Mouse (Mus musculus) limb, embryonic 15.5 days (tissue): ENCODE measurements around the gene Syt15. TPM values are rescaled to one million over a fixed set of nuclear protein-coding genes. Genes with fewer than 3 reads are reported as not detected.
A peak's percentile ranks its signal among the peaks of the same experiment; 100 is the strongest.

ENCODE experiments used
- ATAC-seq: fragments of 200-750 bp; cut with Nextera tagmentation; 2 replicates; pipeline ENCODE4 v1.8.0; 2017; ENCODE audit warnings: low read depth, moderate TSS enrichment; ENCODE audit not compliant: insufficient number of reproducible peaks, low FRiP score, low TSS enrichment
- H3K27ac ChIP-seq: fragments of 300-500 bp; sonication (generic); 2 replicates; pipeline ENCODE4 v1.5.1; 2015; ENCODE audit warnings: moderate library complexity, mild to moderate bottlenecking, inconsistent platforms
- H3K27me3 ChIP-seq: fragments of 300-500 bp; sonication (generic); 2 replicates; pipeline ENCODE4 v1.6.1; 2015; ENCODE audit warnings: inconsistent platforms
- H3K36me3 ChIP-seq: fragments of 300-500 bp; sonication (generic); 2 replicates; pipeline ENCODE4 v1.6.1; 2015; ENCODE audit warnings: inconsistent platforms
- H3K4me1 ChIP-seq: fragments of 300-500 bp; sonication (generic); 2 replicates; pipeline ENCODE4 v1.6.1; 2015; ENCODE audit warnings: inconsistent platforms
- H3K4me2 ChIP-seq: fragments of 300-500 bp; sonication (generic); 2 replicates; pipeline ENCODE4 v1.6.1; 2015; ENCODE audit warnings: mild to moderate bottlenecking, inconsistent platforms
- H3K4me3 ChIP-seq: fragments of 300-500 bp; sonication (generic); 2 replicates; pipeline ENCODE4 v1.5.1; 2015; ENCODE audit warnings: mild to moderate bottlenecking, inconsistent platforms
- H3K9ac ChIP-seq: fragments of 300-500 bp; sonication (generic); 2 replicates; pipeline ENCODE4 v1.6.1; 2015; ENCODE audit warnings: inconsistent platforms
- H3K9me3 ChIP-seq: fragments of 300-500 bp; sonication (generic); 2 replicates; pipeline ENCODE4 v1.6.1; 2016; ENCODE audit warnings: inconsistent platforms
- WGBS: fragments of 180-500 bp; shearing (Covaris S2); methylation state at CpG from one replicate; pipeline ENCODE4 v1.1.7; 2015; 5-methylcytosine and 5-hydroxymethylcytosine counted together
- polyA plus RNA-seq: library from polyadenylated mRNA; unstranded; fragments of >200 nt; fragmentation: Nextera tagmentation; extraction: Ambion mirVana; gene quantifications from 2 replicates; pipeline ENCODE4 v1.2.1, GENCODE M21; 2015

Syt15 gene
- polyA plus RNA-seq = 0.82 and 1.3 TPM in 2 replicates

DNA sequence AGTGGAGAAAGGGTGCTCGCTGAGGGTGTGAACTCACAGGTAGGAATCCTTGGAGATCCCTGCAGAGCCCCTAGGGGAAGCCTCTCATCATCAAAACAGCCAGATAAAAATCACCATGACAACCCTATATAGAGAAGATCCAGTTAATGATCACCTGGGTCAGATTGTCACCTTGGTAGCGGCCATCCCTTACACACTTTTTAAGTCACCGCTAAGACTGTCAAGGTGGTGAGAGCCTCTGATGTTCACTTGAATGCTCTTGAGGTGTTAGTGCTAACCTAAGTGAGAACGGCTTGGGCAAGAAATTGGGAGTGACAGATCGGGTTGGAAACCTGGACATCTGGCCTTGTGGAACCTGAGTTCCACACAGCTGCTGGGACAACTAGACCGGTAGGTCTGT, at the start of gene Syt15:
Gene Syt15 (plus strand): TSS at position 301 of the 400 bp plus-strand sequence.
- H3K36me3 ChIP-seq = no peaks in the 10 kb centered on the region
- peak within 1 kb of the TSS; percentile 55 for H3K4me2 ChIP-seq
- no peak within 1 kb of the TSS for H3K27ac ChIP-seq
- H3K4me1 ChIP-seq = peaks cover 12% of the 10 kb centered on the region
- 0 out of 2 replicates have a peak within 1 kb of the TSS, but pooled peaks have one; percentile 3 for H3K9ac ChIP-seq
- 55% methylated on average over 6 of the region's 6 CpGs for WGBS
- peaks cover 27% of the 10 kb centered on the region for H3K27me3 ChIP-seq
- peak within 1 kb of the TSS; percentile 27 for H3K4me3 ChIP-seq
- no peak for ATAC-seq
- H3K9me3 ChIP-seq = no peaks in the 10 kb centered on the region

DNA sequence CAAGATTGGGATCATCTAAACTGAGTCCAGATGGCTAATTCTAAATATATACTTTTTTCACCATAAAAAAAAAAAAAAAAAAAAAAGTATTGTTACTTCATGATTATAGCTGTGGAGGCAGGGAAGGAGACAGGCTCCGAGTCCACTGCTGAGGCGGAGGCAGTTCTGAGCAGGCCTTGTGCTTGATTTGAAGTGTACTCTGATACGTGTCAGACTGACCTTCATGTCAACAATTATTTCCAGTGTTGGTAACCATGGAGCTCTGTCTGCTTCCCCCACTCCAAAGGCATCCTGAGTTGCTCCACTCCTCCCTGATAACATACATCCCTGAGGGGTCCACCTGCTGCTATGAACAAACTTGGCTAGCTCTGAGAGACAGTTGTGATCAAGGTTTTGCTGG, 48.3 kb upstream of the Syt15 start:
- Histone ChIP-seq H3K4me1 (no peaks in the 10 kb centered on the region), H3K4me2 (no peak overlapping the region), H3K36me3 (no peaks in the 10 kb centered on the region), H3K9ac (no peak overlapping the region), H3K4me3 (no peak overlapping the region), H3K27me3 (no peaks in the 10 kb centered on the region), H3K9me3 (no peaks in the 10 kb centered on the region), H3K27ac (no peak overlapping the region)
- WGBS = 85% methylated on average over 3 of the region's 3 CpGs
- ATAC-seq = no peak

DNA sequence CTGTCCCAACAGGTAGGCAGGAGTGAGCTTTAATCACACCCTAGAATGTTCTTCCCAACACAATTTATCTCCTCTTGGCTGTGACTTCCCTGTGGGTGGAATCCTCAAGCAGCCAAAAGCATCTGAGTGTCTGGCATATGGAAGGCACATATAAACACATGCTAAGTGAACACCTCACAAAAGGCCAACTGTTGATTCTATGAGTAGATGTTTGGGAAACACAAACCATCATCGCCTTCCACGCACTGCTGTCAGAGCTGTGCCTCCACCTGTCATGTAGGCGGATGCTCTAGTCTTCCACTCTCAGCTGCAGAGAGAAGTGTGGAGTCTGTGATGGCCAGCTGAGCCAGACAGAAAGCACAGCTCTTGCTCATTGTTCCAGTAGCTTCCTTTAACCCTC, 40.0 kb upstream of the Syt15 start:
- Histone ChIP-seq H3K4me3 (no peak overlapping the region), H3K9me3 (no peaks in the 10 kb centered on the region), H3K36me3 (no peaks in the 10 kb centered on the region), H3K27me3 (no peaks in the 10 kb centered on the region), H3K27ac (no peak overlapping the region), H3K9ac (no peak overlapping the region), H3K4me1 (no peaks in the 10 kb centered on the region), H3K4me2 (no peak overlapping the region)
- WGBS = 79% methylated on average over 3 of the region's 3 CpGs
- no peak for ATAC-seq

DNA sequence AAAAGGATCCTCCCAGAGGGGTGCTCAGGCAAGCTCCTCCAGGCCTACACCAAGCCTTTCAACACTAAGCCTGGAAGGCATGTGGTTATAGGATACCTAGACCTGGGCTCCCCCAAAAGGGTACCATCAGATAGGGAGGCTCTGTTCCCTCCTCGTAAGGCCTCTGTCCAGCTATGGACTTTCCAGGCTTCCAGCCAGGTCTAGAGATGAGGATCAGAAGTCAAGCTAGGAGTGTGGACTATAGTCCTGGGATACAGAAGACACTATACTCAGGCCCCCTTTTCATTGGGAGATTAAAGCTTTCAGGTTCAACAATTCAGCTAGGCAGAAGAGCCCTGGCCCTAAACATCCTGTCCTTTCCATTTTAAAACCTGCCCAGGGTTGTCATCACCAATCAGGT, 36.3 kb upstream of the Syt15 start:
- 81% methylated on average over 1 of the region's 1 CpGs for WGBS
- H3K4me3 ChIP-seq = no peak overlapping the region
- ATAC-seq = no peak
- H3K4me2 ChIP-seq = no peak overlapping the region
- H3K9me3 ChIP-seq = no peaks in the 10 kb centered on the region
- H3K27ac ChIP-seq = no peak overlapping the region
- no peaks in the 10 kb centered on the region for H3K27me3 ChIP-seq
- no peaks in the 10 kb centered on the region; the same call in 1 of the 2 replicates for H3K4me1 ChIP-seq
- H3K9ac ChIP-seq = no peak overlapping the region
- H3K36me3 ChIP-seq = no peaks in the 10 kb centered on the region

DNA sequence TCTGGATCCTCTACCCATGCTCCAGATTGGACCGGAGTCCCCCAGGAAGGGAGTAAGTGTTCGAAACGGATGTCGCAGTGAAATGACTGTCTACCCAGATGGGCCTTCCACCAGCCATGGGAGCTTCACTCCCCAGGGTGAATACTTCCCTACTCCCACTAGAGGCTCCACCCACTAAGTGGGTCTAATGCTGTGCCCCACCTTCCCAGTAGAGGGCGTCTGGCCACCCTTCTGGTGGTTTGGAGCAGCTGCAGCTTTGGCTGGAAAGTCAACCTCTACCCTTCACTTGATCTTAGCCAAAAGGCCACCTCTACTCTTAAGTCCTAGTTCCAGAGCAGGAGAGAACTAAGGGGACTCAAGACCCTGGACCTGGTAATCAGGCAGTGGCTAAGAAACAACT, 30.8 kb upstream of the Syt15 start:
- ATAC-seq = no peak
- no peak overlapping the region for H3K4me2 ChIP-seq
- no peaks in the 10 kb centered on the region for H3K36me3 ChIP-seq
- H3K4me3 ChIP-seq = no peak overlapping the region
- H3K27ac ChIP-seq = no peak overlapping the region
- no peak overlapping the region for H3K9ac ChIP-seq
- H3K9me3 ChIP-seq = no peaks in the 10 kb centered on the region
- WGBS = 68% methylated on average over 5 of the region's 5 CpGs
- H3K27me3 ChIP-seq = no peaks in the 10 kb centered on the region
- no peaks in the 10 kb centered on the region; the same call in 1 of the 2 replicates for H3K4me1 ChIP-seq

DNA sequence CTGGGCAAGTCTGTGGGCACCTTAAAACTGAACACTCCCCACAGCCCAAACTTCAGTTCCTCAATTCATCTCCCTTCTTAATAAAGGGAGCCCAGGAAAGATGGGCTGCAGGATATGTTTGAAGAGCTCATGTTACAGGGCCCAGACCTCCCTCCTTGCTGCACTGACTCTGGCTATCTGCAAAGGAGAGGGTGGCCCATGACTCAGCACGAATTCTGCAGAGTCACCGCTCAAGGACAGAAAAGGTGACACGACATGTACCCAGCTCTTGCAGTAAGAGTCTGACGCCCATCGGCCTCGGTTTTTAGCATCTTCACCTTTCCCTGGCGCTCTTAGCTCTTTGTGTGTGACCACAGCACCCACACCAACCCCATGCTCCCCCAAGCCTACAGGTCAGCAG, 29.0 kb upstream of the Syt15 start:
- WGBS = 71% methylated on average over 7 of the region's 7 CpGs
- H3K27me3 ChIP-seq = no peaks in the 10 kb centered on the region
- no peaks in the 10 kb centered on the region for H3K36me3 ChIP-seq
- no peak overlapping the region for H3K4me3 ChIP-seq
- H3K9me3 ChIP-seq = no peaks in the 10 kb centered on the region
- H3K4me2 ChIP-seq = no peak overlapping the region
- no peak overlapping the region for H3K9ac ChIP-seq
- H3K27ac ChIP-seq = no peak overlapping the region
- no peak for ATAC-seq
- no peaks in the 10 kb centered on the region; the same call in 1 of the 2 replicates for H3K4me1 ChIP-seq

DNA sequence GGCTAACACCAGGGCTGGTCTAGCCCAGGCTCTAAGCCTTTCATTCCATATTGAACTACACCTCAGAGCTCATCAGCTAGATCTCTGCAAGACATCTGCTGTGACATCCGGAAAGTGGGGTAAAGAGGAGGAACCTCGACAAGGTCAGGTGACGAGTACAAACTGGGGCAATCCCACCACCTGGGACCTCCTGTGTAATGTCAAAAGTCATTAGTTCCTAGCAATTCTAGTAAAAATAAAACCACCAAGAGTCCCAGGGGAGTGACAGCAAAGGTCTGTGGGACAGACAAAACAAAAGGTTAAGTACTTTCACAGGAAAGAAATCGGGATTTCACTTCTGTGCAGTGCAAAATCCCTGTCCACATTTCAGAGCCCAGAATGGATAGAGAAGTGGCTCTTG, 25.5 kb upstream of the Syt15 start:
- Histone ChIP-seq H3K9me3 (no peaks in the 10 kb centered on the region), H3K27me3 (no peaks in the 10 kb centered on the region; the same call in 1 of the 2 replicates), H3K36me3 (no peaks in the 10 kb centered on the region), H3K9ac (no peak overlapping the region), H3K4me3 (no peak overlapping the region), H3K4me2 (no peak overlapping the region), H3K4me1 (peaks cover 15% of the 10 kb centered on the region), H3K27ac (no peak overlapping the region)
- WGBS = 71% methylated on average over 4 of the region's 4 CpGs
- ATAC-seq = no peak

DNA sequence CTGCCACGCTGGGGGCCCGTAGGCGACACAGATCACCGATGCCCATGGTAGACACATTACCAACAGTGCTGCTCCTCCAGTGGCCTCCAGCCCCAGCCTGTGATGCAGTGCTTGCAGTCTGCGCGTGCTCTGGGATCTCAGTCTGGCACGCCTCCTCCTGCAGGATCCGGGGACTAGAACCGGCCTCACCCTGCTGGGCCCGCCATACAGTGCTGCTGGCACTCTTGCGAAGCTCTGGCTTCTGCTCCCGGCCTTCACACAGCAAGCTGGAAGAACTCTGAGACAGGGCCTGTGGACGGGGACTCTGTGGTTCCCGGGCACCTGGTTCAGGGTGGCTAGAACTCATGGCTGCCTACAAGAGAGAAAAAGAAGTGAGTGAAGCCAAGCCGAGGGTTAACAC, 23.9 kb upstream of the Syt15 start:
- ATAC-seq = no peak
- no peak overlapping the region for H3K4me3 ChIP-seq
- H3K36me3 ChIP-seq = no peaks in the 10 kb centered on the region
- peaks cover 21% of the 10 kb centered on the region for H3K4me1 ChIP-seq
- H3K4me2 ChIP-seq = no peak overlapping the region
- no peak overlapping the region for H3K9ac ChIP-seq
- WGBS = 82% methylated on average over 15 of the region's 15 CpGs
- H3K27me3 ChIP-seq = no peaks in the 10 kb centered on the region; the same call in 1 of the 2 replicates
- H3K9me3 ChIP-seq = no peaks in the 10 kb centered on the region
- no peak overlapping the region for H3K27ac ChIP-seq

DNA sequence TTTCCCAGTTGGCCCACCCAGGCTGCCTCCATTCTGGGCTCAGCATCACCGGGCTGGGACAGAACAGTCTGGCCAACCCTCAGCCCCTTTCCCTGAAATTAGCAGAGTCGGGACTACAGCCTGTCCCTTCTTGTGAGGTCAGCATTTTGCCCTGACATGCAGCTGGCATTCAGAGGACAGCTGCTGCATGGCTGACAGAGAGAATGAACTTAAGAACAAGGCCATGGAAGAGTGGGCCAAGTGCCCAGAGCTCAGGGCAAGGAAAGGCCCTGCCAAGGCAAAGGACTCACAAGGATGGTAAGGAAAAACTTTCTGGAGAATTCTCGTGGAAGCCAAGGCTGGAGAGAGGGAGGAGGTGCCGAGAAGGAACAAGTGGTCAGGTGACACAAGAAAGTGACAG, 22.7 kb upstream of the Syt15 start:
- Histone ChIP-seq H3K27ac (peak overlapping the region; percentile 35; the same call in 1 of the 2 replicates), H3K27me3 (no peaks in the 10 kb centered on the region; the same call in 1 of the 2 replicates), H3K9me3 (no peaks in the 10 kb centered on the region), H3K4me1 (peaks cover 29% of the 10 kb centered on the region), H3K4me3 (no peak overlapping the region), H3K9ac (no peak overlapping the region), H3K36me3 (no peaks in the 10 kb centered on the region), H3K4me2 (no peak overlapping the region)
- 25% methylated on average over 4 of the region's 4 CpGs for WGBS
- no peak for ATAC-seq

DNA sequence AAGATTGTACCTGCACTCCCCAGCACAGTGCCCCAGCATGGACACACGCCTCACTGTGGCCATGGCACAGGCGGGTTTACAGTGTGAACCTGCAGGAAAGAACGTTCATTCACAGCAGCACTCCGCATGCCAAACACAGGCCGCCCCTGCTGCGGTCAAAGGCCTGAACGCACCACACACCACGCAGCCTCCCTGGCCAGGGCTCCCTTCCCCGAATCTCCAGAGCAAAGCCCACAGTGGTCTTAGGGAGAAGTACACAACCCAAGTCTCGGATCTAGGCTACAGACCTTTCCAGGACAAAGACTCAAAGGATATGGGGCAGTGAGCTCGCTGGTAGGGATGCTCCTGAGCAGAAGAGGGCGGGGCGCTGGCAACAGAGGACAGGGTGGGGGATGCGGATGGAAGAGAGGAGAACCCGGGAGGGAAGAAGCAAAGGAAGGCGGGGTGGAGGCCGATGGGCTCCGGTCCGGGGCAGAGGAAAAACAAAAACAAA, 18.6 kb upstream of the Syt15 start:
- peak overlapping the region; percentile 57 for H3K9ac ChIP-seq
- no peak for ATAC-seq
- peaks cover 7% of the 10 kb centered on the region; the same call in 1 of the 2 replicates for H3K27me3 ChIP-seq
- WGBS = 4% methylated on average over 19 of the region's 19 CpGs
- peaks cover 29% of the 10 kb centered on the region for H3K4me1 ChIP-seq
- H3K27ac ChIP-seq = 0 out of 2 replicates have a peak overlapping the region, but pooled peaks have one; percentile 27
- no peaks in the 10 kb centered on the region for H3K36me3 ChIP-seq
- no peaks in the 10 kb centered on the region for H3K9me3 ChIP-seq
- peak overlapping the region; percentile 93 for H3K4me2 ChIP-seq
- peak overlapping the region; percentile 66 for H3K4me3 ChIP-seq

DNA sequence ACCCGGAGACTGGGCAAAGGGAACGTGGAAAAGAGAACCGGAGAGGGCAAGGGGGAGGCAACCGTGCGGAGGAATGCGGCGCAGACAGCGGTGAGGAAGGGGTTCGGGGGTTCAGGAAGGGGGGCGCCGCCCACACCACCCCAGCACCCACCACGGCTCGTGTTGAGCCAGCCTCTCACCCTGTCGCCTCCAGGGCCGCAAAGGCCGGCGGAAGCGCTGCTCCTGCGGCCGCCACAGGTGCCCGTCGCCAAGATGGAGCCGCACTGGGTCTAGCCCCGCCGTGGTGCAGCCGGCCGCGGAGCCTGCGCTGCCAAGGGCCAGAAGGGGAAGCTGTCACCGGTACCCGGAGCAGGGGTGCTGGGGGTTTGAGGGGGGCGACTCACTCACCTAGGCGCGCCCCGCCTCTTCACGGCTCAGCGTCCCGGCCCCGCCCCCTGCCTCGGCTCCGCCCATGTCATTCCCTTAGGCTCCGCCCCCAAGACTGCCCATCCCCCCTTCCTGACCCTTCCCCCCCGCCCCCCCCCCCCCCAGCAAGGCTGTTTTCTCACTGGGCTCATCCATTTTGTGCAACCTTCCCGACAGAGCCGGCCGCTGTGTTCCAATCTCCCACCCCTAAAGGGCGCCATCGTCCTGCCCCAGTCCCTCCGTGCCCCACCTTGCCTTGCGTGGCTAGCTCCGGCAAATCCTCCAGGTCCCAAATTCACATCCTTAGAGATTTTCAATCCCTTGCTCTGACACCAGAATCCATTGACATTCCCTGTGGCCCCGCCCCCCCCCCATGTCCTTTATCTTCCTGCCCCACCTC, 18.0 kb upstream of the Syt15 start, which contains the start of gene Gprin2:
Gene Gprin2 (minus strand): TSS at position 423 of the 805 bp plus-strand sequence.
- 3% methylated on average over 41 of the region's 52 CpGs for WGBS
- Histone ChIP-seq H3K9me3 (no peaks in the 10 kb centered on the region), H3K36me3 (no peaks in the 10 kb centered on the region), H3K9ac (peak within 1 kb of the TSS; percentile 57), H3K4me3 (peak within 1 kb of the TSS; percentile 66), H3K4me1 (peaks cover 23% of the 10 kb centered on the region), H3K4me2 (peak within 1 kb of the TSS; percentile 93), H3K27me3 (peaks cover 7% of the 10 kb centered on the region; the same call in 1 of the 2 replicates), H3K27ac (0 out of 2 replicates have a peak within 1 kb of the TSS, but pooled peaks have one; percentile 27)
- no peak for ATAC-seq

DNA sequence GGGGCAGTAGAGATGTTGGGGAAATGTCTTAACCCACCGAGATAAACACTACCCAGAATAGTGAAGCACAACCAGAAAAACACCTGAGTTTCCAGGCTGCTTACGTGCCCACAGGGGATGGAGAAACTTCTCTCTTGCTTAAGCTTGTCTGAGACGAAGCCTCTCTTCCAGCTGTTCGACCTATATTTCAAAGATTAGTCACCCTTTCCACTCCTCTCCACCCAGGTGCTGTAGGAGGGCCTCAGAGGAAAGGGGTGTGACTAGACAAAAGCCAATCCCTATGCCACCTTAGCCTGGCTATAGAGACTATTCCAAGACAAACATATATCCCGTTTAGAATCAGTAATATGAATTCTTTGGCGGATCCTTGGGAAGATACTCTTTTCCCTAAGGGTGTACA, 11.4 kb upstream of the Syt15 start:
- no peak overlapping the region for H3K4me2 ChIP-seq
- 0 out of 2 replicates have a peak, but pooled peaks cover under 1% of the 10 kb centered on the region for H3K27me3 ChIP-seq

More for the DNA sequence above, 11.4 kb upstream of the Syt15 start:
- Histone ChIP-seq H3K36me3 (no peaks in the 10 kb centered on the region), H3K9ac (no peak overlapping the region), H3K4me3 (no peak overlapping the region), H3K27ac (no peak overlapping the region), H3K4me1 (no peaks in the 10 kb centered on the region), H3K9me3 (no peaks in the 10 kb centered on the region)
- ATAC-seq = no peak
- 60% methylated on average over 6 of the region's 6 CpGs for WGBS
